Mouse (Mus musculus) ES-E14 (cell line): Measurements from ENCODE around the gene Polr3a. TPM values are rescaled to one million over a fixed set of nuclear protein-coding genes. Genes with fewer than 3 reads are reported as not detected.
"Not testable (repeated sequence)": the region's sequence is repeated elsewhere in the genome, so short reads cannot be mapped to it uniquely, and the experiment has no call there.

Source experiments
- DNase-seq: peaks from one replicate; pipeline ENCODE4 v3.0.0-alpha.2; 2013; ENCODE audit warnings: low read depth, low spot score
- H3K27ac ChIP-seq: 2 replicates; pipeline ENCODE4 v1.5.1; 2012; ENCODE audit warnings: low read depth, mild to moderate bottlenecking, low read length, moderate library complexity, mixed read lengths; ENCODE audit not compliant: poor library complexity, insufficient read depth, severe bottlenecking
- H3K36me3 ChIP-seq: 2 replicates; pipeline ENCODE4 v1.6.1; 2012; ENCODE audit warnings: mild to moderate bottlenecking, low read length, moderate library complexity, mixed read lengths; ENCODE audit not compliant: control insufficient read depth, poor library complexity, insufficient read depth, severe bottlenecking
- H3K4me1 ChIP-seq, 2 experiments: fragments of 150-350 bp in 1 of 2; sonication (generic) in 1 of 2; 2 replicates each; pipeline ENCODE4 v1.6.1; 2012; ENCODE audit warnings: low read length in 2 of 2, mild to moderate bottlenecking in 1 of 2, mixed read lengths in 1 of 2; ENCODE audit not compliant: control insufficient read depth in 2 of 2, insufficient read depth in 2 of 2, poor library complexity in 1 of 2
- H3K4me3 ChIP-seq, 2 experiments: fragments of 150-350 bp in 1 of 2; sonication (generic) in 1 of 2; 2 replicates each; pipeline ENCODE4 v1.5.1; 2012; ENCODE audit warnings: low read length in 2 of 2, low read depth in 1 of 2, mild to moderate bottlenecking in 1 of 2, mixed read lengths in 1 of 2; ENCODE audit not compliant: insufficient read depth in 1 of 2, poor library complexity in 1 of 2, severe bottlenecking in 1 of 2
- H3K9ac ChIP-seq: 2 replicates; pipeline ENCODE4 v1.6.1; 2012; ENCODE audit warnings: low read depth, mild to moderate bottlenecking, low read length, mixed read lengths; ENCODE audit not compliant: poor library complexity, insufficient read depth, severe bottlenecking
- H3K9me3 ChIP-seq: fragments of 150-350 bp; sonication (generic); 2 replicates; pipeline ENCODE4 v1.6.1; 2012; ENCODE audit warnings: low read depth, mild to moderate bottlenecking, low read length; ENCODE audit not compliant: control insufficient read depth, insufficient read depth
- CHD2 ChIP-seq: IDR thresholded peaks from 2 replicates; pipeline ENCODE4 v1.6.1; 2014; ENCODE audit warnings: mild to moderate bottlenecking, low read depth, low read length, inconsistent platforms
- HCFC1 ChIP-seq: IDR thresholded peaks from 2 replicates; pipeline ENCODE4 v1.6.1; 2012; ENCODE audit warnings: low read length, inconsistent platforms, borderline replicate concordance; ENCODE audit not compliant: insufficient read depth
- MAFK ChIP-seq: IDR thresholded peaks from 2 replicates; pipeline ENCODE4 v1.6.1; 2014; ENCODE audit warnings: mild to moderate bottlenecking, low read depth, low read length, inconsistent platforms; ENCODE audit not compliant: insufficient read depth
- ZC3H11A ChIP-seq: IDR thresholded peaks from 2 replicates; pipeline ENCODE4 v1.6.1; 2012; ENCODE audit warnings: low read depth, mild to moderate bottlenecking, inconsistent platforms, low read length, borderline replicate concordance
- ZNF384 ChIP-seq: IDR thresholded peaks from 2 replicates; pipeline ENCODE4 v1.6.1; 2012; ENCODE audit warnings: low read depth, low read length, inconsistent platforms
- in situ Hi-C, 2 experiments: fragments of 600-800 bp; cut with MboI; formaldehyde crosslinking; loops; one replicate each; pipeline ENCODE4 v1.15.1; 2025; ENCODE audit warnings: low sequenced_read_pairs in 2 of 2, inconsistent platforms in 1 of 2; ENCODE audit not compliant: unreplicated experiment in 2 of 2
- total RNA-seq: library from RNA; depleted of rRNA; stranded (reverse); fragments of 300-350 nt; gene quantifications from 2 replicates; pipeline ENCODE4 v1.2.3, GENCODE M21; 2012

Gene Polr3a
- total RNA-seq, 1 experiment: 55.7 TPM

- peak overlapping the region; percentile 98; the same call in 1 of the 2 replicates for H3K9ac ChIP-seq
- TF ChIP-seq ZNF384: no peak
- no peak for TF ChIP-seq HCFC1
- no peak for TF ChIP-seq ZC3H11A
- no peak for DNase-seq
- in situ Hi-C loops: no loop called here
- peaks cover 0 to 2% of the 10 kb centered on the region in 2 experiments; a peak in 1 of 4 replicates for H3K4me1 ChIP-seq
- peaks cover 66% of the 10 kb centered on the region for H3K36me3 ChIP-seq
- peak overlapping the region; percentile 91 to 95 for H3K4me3 ChIP-seq
- no peak overlapping the region for H3K27ac ChIP-seq
- H3K9me3 ChIP-seq: no peaks in the 10 kb centered on the region
Measured at GRCm38 (mm10) chr14:24493256-24493655, 6.4 kb upstream of the Polr3a start.

- peaks cover 50% of the 10 kb centered on the region for H3K36me3 ChIP-seq
- in situ Hi-C loops: no loop called here
Measured at GRCm38 (mm10) chr14:24491266-24491981, 4.6 kb upstream of the Polr3a start.

GRCm38 (mm10) chr14:24490468-24491265 lies 3.8 kb upstream of the Polr3a start:
- H3K9me3 ChIP-seq: no peaks in the 10 kb centered on the region
- H3K4me1 ChIP-seq: peaks cover 0 to 3% of the 10 kb centered on the region in 2 experiments; a peak in 2 of 4 replicates
- H3K27ac ChIP-seq: peak overlapping the region; percentile 69
- H3K4me3 ChIP-seq: peak overlapping the region; percentile 91 to 95
- peaks cover 42% of the 10 kb centered on the region for H3K36me3 ChIP-seq
- H3K9ac ChIP-seq: peak overlapping the region; percentile 98
- TF ChIP-seq ZNF384 (no peak), ZC3H11A (no peak), CHD2 (no peak), MAFK (no peak), HCFC1 (peak; percentile 71; the same call in 1 of the 2 replicates)
- in situ Hi-C loops: no loop called here
- DNase-seq: peak; percentile 90

More at GRCm38 (mm10) chr14:24491266-24491981, 4.6 kb upstream of the Polr3a start:
- no peak for TF ChIP-seq HCFC1
- TF ChIP-seq CHD2: no peak
- no peak for TF ChIP-seq ZC3H11A
- TF ChIP-seq MAFK: no peak
- TF ChIP-seq ZNF384: no peak
- no peak for DNase-seq
- no peaks in the 10 kb centered on the region for H3K9me3 ChIP-seq
- peak overlapping the region; percentile 69 for H3K27ac ChIP-seq
- H3K4me1 ChIP-seq: peaks cover 0 to 2% of the 10 kb centered on the region in 2 experiments; a peak in 1 of 4 replicates
- H3K4me3 ChIP-seq: peak overlapping the region; percentile 91 to 95
- peak overlapping the region; percentile 98 for H3K9ac ChIP-seq

- Histone ChIP-seq H3K9ac (peak overlapping the region; percentile 22; the same call in 1 of the 2 replicates), H3K36me3 (peaks cover 36% of the 10 kb centered on the region)
- in situ Hi-C loops, H3K9me3 ChIP-seq, DNase-seq, H3K4me1 ChIP-seq, H3K27ac ChIP-seq, H3K4me3 ChIP-seq: not testable (repeated sequence)
Measured at GRCm38 (mm10) chr14:24489772-24490171, 2.9 kb upstream of the Polr3a start.
